In genomic region chr7:81631261-81631660, GRCm38 (mm10) we compare ENCODE assay signal across 32 mouse cellular contexts.
DNase-seq lines count a peak whose midpoint lies in the region; ATAC-seq and TF ChIP-seq lines count a peak whose summit lies in the region.
"Had no signal": no experiment of that assay in that cellular context is flagged by ENCODE, and none has a peak within 500 bp of the region (broad histone marks: within the 10 kb centered on the region; RNA-seq: fewer than 3 reads in every experiment).

No protein-coding gene starts in this region.

- no peaks in the 10 kb centered on the region for H3K4me1 ChIP-seq in midbrain, embryonic 13.5 days (replicated peaks)
- H3K4me1 ChIP-seq: embryonic facial prominence, embryonic 10.5 days; embryonic facial prominence, embryonic 13.5 days; forebrain, embryonic 12.5 days; forebrain, embryonic 15.5 days; heart, embryonic 10.5 days; heart, embryonic 13.5 days had no signal

- no peak for TF ChIP-seq CTCF in left cerebral cortex, adult 2 months (IDR thresholded peaks at IDR 0.05)

- peak overlapping the region; percentile 61 for H3K27ac ChIP-seq in left cerebral cortex, adult 2 months
- no peak overlapping the region for H3K27ac ChIP-seq in midbrain, embryonic 13.5 days
- H3K27ac ChIP-seq: embryonic facial prominence, embryonic 10.5 days; embryonic facial prominence, embryonic 13.5 days; forebrain, embryonic 12.5 days; forebrain, embryonic 15.5 days; heart, embryonic 10.5 days; heart, embryonic 13.5 days; hindbrain, embryonic 14.5 days; hindbrain, postnatal 0 days had no signal

- no peak for ATAC-seq in midbrain, embryonic 13.5 days
- ATAC-seq: forebrain, embryonic 15.5 days; hindbrain, postnatal 0 days; inflammation-experienced regulatory T-cells, adult 6 months; Patski had no signal

- 93% methylated on average over 8 of the region's 8 CpGs for WGBS in midbrain, embryonic 13.5 days

- H3K4me2 ChIP-seq in midbrain, embryonic 13.5 days (replicated peaks) = no peak overlapping the region
- H3K4me2 ChIP-seq: embryonic facial prominence, embryonic 13.5 days; forebrain, embryonic 12.5 days; forebrain, embryonic 15.5 days; heart, embryonic 13.5 days; hindbrain, embryonic 14.5 days had no signal

- peaks cover 5% of the 10 kb centered on the region; the same call in 1 of the 2 replicates for H3K9me3 ChIP-seq in midbrain, embryonic 13.5 days
- H3K9me3 ChIP-seq: forebrain, embryonic 15.5 days; G1E; heart, embryonic 10.5 days had no signal

- no peak overlapping the region for H3K4me3 ChIP-seq in left cerebral cortex, adult 2 months
- H3K4me3 ChIP-seq in midbrain, embryonic 13.5 days (replicated peaks) = no peak overlapping the region
- H3K4me3 ChIP-seq: embryonic facial prominence, embryonic 10.5 days; embryonic facial prominence, embryonic 13.5 days; erythroblast, embryonic 14.5 days; forebrain, embryonic 12.5 days; forebrain, embryonic 15.5 days; heart, embryonic 10.5 days; heart, embryonic 13.5 days had no signal

- H3K27me3 ChIP-seq in midbrain, embryonic 13.5 days = no peaks in the 10 kb centered on the region
- H3K27me3 ChIP-seq: embryonic facial prominence, embryonic 13.5 days; forebrain, embryonic 12.5 days; forebrain, embryonic 15.5 days; heart, embryonic 13.5 days; Patski had no signal

- DNase-seq in frontal cortex, adult 2 months (ENCODE audit: extremely low spot score in 1 of 2, low spot score in 1 of 2) = peak; percentile 41 to 45
- DNase-seq in frontal cortex, postnatal 10 days (ENCODE audit: low spot score in 2 of 2) = no peak
- no peak for DNase-seq in left cerebral cortex, adult 2 months (ENCODE audit: extremely low spot score in 1 of 2, low spot score in 2 of 2)
- no peak for DNase-seq in left cerebral cortex, postnatal 4 days
- DNase-seq in right cerebral cortex, adult 2 months (ENCODE audit: low spot score in 2 of 2) = peak; percentile 38 to 55
- DNase-seq in right cerebral cortex, postnatal 10 days (ENCODE audit: low spot score in 2 of 2) = no peak
- DNase-seq in telencephalon, adult 2 months (ENCODE audit: low read depth, low spot score) = peak; percentile 64
- DNase-seq: adrenal gland, postnatal 10 days; adrenal gland, postnatal 36 days; B cell, adult 2 months; cerebellum, adult 11 months; cerebellum, adult 2 months; cerebellum, adult 9-11 months; cerebellum, postnatal 25 days; embryo, embryonic 11 days; gastrocnemius, postnatal 25 days; heart, adult 18-20 months; heart, postnatal 14 days; heart, postnatal 4 days had no signal

- H3K9ac ChIP-seq in midbrain, embryonic 13.5 days (replicated peaks) = no peak overlapping the region
- H3K9ac ChIP-seq: embryonic facial prominence, embryonic 13.5 days; forebrain, embryonic 12.5 days; forebrain, embryonic 15.5 days; heart, embryonic 13.5 days; hindbrain, embryonic 14.5 days had no signal

- H3K36me3 ChIP-seq in midbrain, embryonic 13.5 days = no peaks in the 10 kb centered on the region
- H3K36me3 ChIP-seq: forebrain, embryonic 12.5 days; forebrain, embryonic 15.5 days had no signal

- intact Hi-C loops in left cerebral cortex, adult 2 months (cut with DNase I) = loop anchor here (2.0 kb wide), 1 partner anchor 68 kb away; no protein-coding TSS in a partner anchor
- intact Hi-C loops in left cerebral cortex, postnatal 4 days (cut with DNase I) = no loop called here

Comparison
In these comparisons a context has a peak if more than half of its experiments do, and no peak if none do; other contexts are left out.
1. DNase-seq: peak in frontal cortex, adult 2 months (2 of 2), right cerebral cortex, adult 2 months (2 of 2) and telencephalon, adult 2 months (single experiment); none in frontal cortex, postnatal 10 days (0 of 2), left cerebral cortex, adult 2 months (0 of 2), left cerebral cortex, postnatal 4 days (single experiment) and right cerebral cortex, postnatal 10 days (0 of 2).